Mouse (Mus musculus): ENCODE data around the gene Gm20696. TPM values are rescaled to one million over a fixed set of nuclear protein-coding genes. Genes with fewer than 3 reads are reported as not detected.

The Gm20696 gene
- polyA plus RNA-seq, 2 experiments: 2.0 to 5.9 TPM

GRCm38 (mm10) chr6:99485884-99486640 is 180.5 kb downstream of the Gm20696 start:
- H3K27ac ChIP-seq (replicated peaks; ENCODE audit: low read depth, low read length): peak overlapping the region; percentile 83
- no peak for DNase-seq (ENCODE audit: low spot score)
- no peaks in the 10 kb centered on the region for H3K9me3 ChIP-seq (ENCODE audit: control insufficient read depth, low read length)
- 0 out of 2 replicates have a peak, but pooled peaks cover 4% of the 10 kb centered on the region for H3K36me3 ChIP-seq (ENCODE audit: control insufficient read depth, insufficient read depth, low read length)
- ATAC-seq (ENCODE audit: low FRiP score, low read depth): no peak
- no peak overlapping the region for H3K4me3 ChIP-seq (replicated peaks; ENCODE audit: low read length)
- TF ChIP-seq POLR2A (IDR thresholded peaks at IDR 0.05; ENCODE audit: borderline replicate concordance, extremely low read depth, insufficient read depth, insufficient read length): no peak
- no peak overlapping the region for H3K9ac ChIP-seq (ENCODE audit: low read depth, low read length, severe bottlenecking)
- WGBS: 50% methylated on average over 12 of the region's 12 CpGs
- peak overlapping the region; percentile 46 for H3K4me2 ChIP-seq (replicated peaks; ENCODE audit: low read depth, low read length, severe bottlenecking)
- H3K27me3 ChIP-seq (ENCODE audit: control insufficient read depth, insufficient read depth, low read length): no peaks in the 10 kb centered on the region
- peaks cover 34% of the 10 kb centered on the region for H3K4me1 ChIP-seq (ENCODE audit: control insufficient read depth, insufficient read depth, low read length)

- peak overlapping the region; percentile 46 for H3K4me2 ChIP-seq (replicated peaks; ENCODE audit: low read depth, low read length, severe bottlenecking)
- peak overlapping the region; percentile 10; the same call in 1 of the 2 replicates for H3K4me3 ChIP-seq (replicated peaks; ENCODE audit: low read length)
- peak; percentile 84 for DNase-seq (ENCODE audit: low spot score)
- H3K36me3 ChIP-seq (ENCODE audit: control insufficient read depth, insufficient read depth, low read length): 0 out of 2 replicates have a peak, but pooled peaks cover 4% of the 10 kb centered on the region
- H3K4me1 ChIP-seq (ENCODE audit: control insufficient read depth, insufficient read depth, low read length): peaks cover 34% of the 10 kb centered on the region
- H3K27me3 ChIP-seq (ENCODE audit: control insufficient read depth, insufficient read depth, low read length): no peaks in the 10 kb centered on the region
- H3K27ac ChIP-seq (replicated peaks; ENCODE audit: low read depth, low read length): peak overlapping the region; percentile 83
- 6% methylated on average over 20 of the region's 20 CpGs for WGBS
- no peak for TF ChIP-seq POLR2A (IDR thresholded peaks at IDR 0.05; ENCODE audit: borderline replicate concordance, extremely low read depth, insufficient read depth, insufficient read length)
- peaks cover 3% of the 10 kb centered on the region; the same call in 1 of the 2 replicates for H3K9me3 ChIP-seq (ENCODE audit: control insufficient read depth, low read length)
- no peak overlapping the region for H3K9ac ChIP-seq (ENCODE audit: low read depth, low read length, severe bottlenecking)
- ATAC-seq (ENCODE audit: low FRiP score, low read depth): peak; percentile 90
These were observed 181.2 kb downstream of the Gm20696 start for GRCm38 (mm10) chr6:99485217-99485883.

GRCm38 (mm10) chr6:99484884-99485216 is 181.7 kb downstream of the Gm20696 start:
- Histone ChIP-seq H3K4me2 (replicated peaks; ENCODE audit: low read depth, low read length, severe bottlenecking) (peak overlapping the region; percentile 46), H3K9ac (ENCODE audit: low read depth, low read length, severe bottlenecking) (no peak overlapping the region), H3K4me3 (replicated peaks; ENCODE audit: low read length) (peak overlapping the region; percentile 10; the same call in 1 of the 2 replicates), H3K9me3 (ENCODE audit: control insufficient read depth, low read length) (peaks cover 5% of the 10 kb centered on the region; the same call in 1 of the 2 replicates), H3K4me1 (ENCODE audit: control insufficient read depth, insufficient read depth, low read length) (peaks cover 34% of the 10 kb centered on the region), H3K36me3 (ENCODE audit: control insufficient read depth, insufficient read depth, low read length) (0 out of 2 replicates have a peak, but pooled peaks cover 4% of the 10 kb centered on the region), H3K27me3 (ENCODE audit: control insufficient read depth, insufficient read depth, low read length) (no peaks in the 10 kb centered on the region), H3K27ac (replicated peaks; ENCODE audit: low read depth, low read length) (peak overlapping the region; percentile 83)
- WGBS: 4% methylated on average over 8 of the region's 8 CpGs
- DNase-seq (ENCODE audit: low spot score): no peak
- no peak for TF ChIP-seq POLR2A (IDR thresholded peaks at IDR 0.05; ENCODE audit: borderline replicate concordance, extremely low read depth, insufficient read depth, insufficient read length)
- no peak for ATAC-seq (ENCODE audit: low FRiP score, low read depth)

GRCm38 (mm10) chr6:99484197-99484725 is 182.3 kb downstream of the Gm20696 start:
- H3K27ac ChIP-seq (replicated peaks; ENCODE audit: low read depth, low read length): peak overlapping the region; percentile 23; the same call in 1 of the 2 replicates
- 0 out of 2 replicates have a peak, but pooled peaks cover 4% of the 10 kb centered on the region for H3K36me3 ChIP-seq (ENCODE audit: control insufficient read depth, insufficient read depth, low read length)
- ATAC-seq (ENCODE audit: low FRiP score, low read depth) (0 out of 2 replicates have a peak, but pooled peaks have one; percentile 3), DNase-seq (ENCODE audit: low spot score) (peak; percentile 26)
- H3K4me3 ChIP-seq (replicated peaks; ENCODE audit: low read length): no peak overlapping the region
- no peak overlapping the region; the same call in 1 of the 2 replicates for H3K4me2 ChIP-seq (replicated peaks; ENCODE audit: low read depth, low read length, severe bottlenecking)
- no peak overlapping the region for H3K9ac ChIP-seq (ENCODE audit: low read depth, low read length, severe bottlenecking)
- H3K9me3 ChIP-seq (ENCODE audit: control insufficient read depth, low read length): peaks cover 5% of the 10 kb centered on the region; the same call in 1 of the 2 replicates
- no peak for TF ChIP-seq POLR2A (IDR thresholded peaks at IDR 0.05; ENCODE audit: borderline replicate concordance, extremely low read depth, insufficient read depth, insufficient read length)
- peaks cover 34% of the 10 kb centered on the region for H3K4me1 ChIP-seq (ENCODE audit: control insufficient read depth, insufficient read depth, low read length)
- 36% methylated on average over 7 of the region's 7 CpGs for WGBS
- no peaks in the 10 kb centered on the region for H3K27me3 ChIP-seq (ENCODE audit: control insufficient read depth, insufficient read depth, low read length)

- no peak overlapping the region for H3K4me3 ChIP-seq (replicated peaks; ENCODE audit: low read length)
- no peak for ATAC-seq (ENCODE audit: low FRiP score, low read depth)
- 15% methylated on average over 10 of the region's 10 CpGs for WGBS
These were observed 183.0 kb downstream of the Gm20696 start for GRCm38 (mm10) chr6:99483556-99483955.

More at GRCm38 (mm10) chr6:99483556-99483955, 183.0 kb downstream of the Gm20696 start:
- Histone ChIP-seq H3K4me1 (ENCODE audit: control insufficient read depth, insufficient read depth, low read length) (peaks cover 34% of the 10 kb centered on the region), H3K27me3 (ENCODE audit: control insufficient read depth, insufficient read depth, low read length) (no peaks in the 10 kb centered on the region), H3K4me2 (replicated peaks; ENCODE audit: low read depth, low read length, severe bottlenecking) (0 out of 2 replicates have a peak overlapping the region, but pooled peaks have one; percentile 0), H3K9me3 (ENCODE audit: control insufficient read depth, low read length) (peaks cover 5% of the 10 kb centered on the region; the same call in 1 of the 2 replicates), H3K9ac (ENCODE audit: low read depth, low read length, severe bottlenecking) (no peak overlapping the region), H3K27ac (replicated peaks; ENCODE audit: low read depth, low read length) (no peak overlapping the region), H3K36me3 (ENCODE audit: control insufficient read depth, insufficient read depth, low read length) (0 out of 2 replicates have a peak, but pooled peaks cover 4% of the 10 kb centered on the region)
- no peak for DNase-seq (ENCODE audit: low spot score)
- TF ChIP-seq POLR2A (IDR thresholded peaks at IDR 0.05; ENCODE audit: borderline replicate concordance, extremely low read depth, insufficient read depth, insufficient read length): no peak
